Mouse (Mus musculus) 416B (cell line): Measurements from ENCODE around the gene Crygd.

Experiments used
- DNase-seq: peaks from one replicate; pipeline ENCODE4 v3.0.0; 2011; ENCODE audit warnings: low read depth

Crygd gene

GRCm38 (mm10) chr1:65043433-65043832 is 19.8 kb downstream of the Crygd start:
- no peak for DNase-seq

GRCm38 (mm10) chr1:65041837-65042236 is 21.4 kb downstream of the Crygd start:
- DNase-seq: peak; percentile 60

GRCm38 (mm10) chr1:65040806-65041205 is 22.4 kb downstream of the Crygd start:
- no peak for DNase-seq

- DNase-seq: no peak
Measured at GRCm38 (mm10) chr1:65039679-65040078, 23.6 kb downstream of the Crygd start.

GRCm38 (mm10) chr1:65037542-65037941 is 25.7 kb downstream of the Crygd start:
- no peak for DNase-seq

GRCm38 (mm10) chr1:65035513-65035912 is 27.7 kb downstream of the Crygd start:
- no peak for DNase-seq

- DNase-seq: peak; percentile 53
Measured at GRCm38 (mm10) chr1:65032641-65033040, 30.6 kb downstream of the Crygd start, which contains the start of gene Akr1cl. Gene Akr1cl, minus strand, starts transcription at chr1:65032759.

- DNase-seq: no peak
Measured at GRCm38 (mm10) chr1:65028206-65028605, 35.0 kb downstream of the Crygd start.

GRCm38 (mm10) chr1:65012726-65013125 is 50.5 kb downstream of the Crygd start:
- no peak for DNase-seq
